Mouse (Mus musculus) testis, postnatal 10 days (tissue): ENCODE measurements around the gene Rab29.

ENCODE experiments used
- DNase-seq: peaks from one replicate; pipeline ENCODE4 v3.0.0; 2021; ENCODE audit warnings: low spot score

Gene Rab29

DNA sequence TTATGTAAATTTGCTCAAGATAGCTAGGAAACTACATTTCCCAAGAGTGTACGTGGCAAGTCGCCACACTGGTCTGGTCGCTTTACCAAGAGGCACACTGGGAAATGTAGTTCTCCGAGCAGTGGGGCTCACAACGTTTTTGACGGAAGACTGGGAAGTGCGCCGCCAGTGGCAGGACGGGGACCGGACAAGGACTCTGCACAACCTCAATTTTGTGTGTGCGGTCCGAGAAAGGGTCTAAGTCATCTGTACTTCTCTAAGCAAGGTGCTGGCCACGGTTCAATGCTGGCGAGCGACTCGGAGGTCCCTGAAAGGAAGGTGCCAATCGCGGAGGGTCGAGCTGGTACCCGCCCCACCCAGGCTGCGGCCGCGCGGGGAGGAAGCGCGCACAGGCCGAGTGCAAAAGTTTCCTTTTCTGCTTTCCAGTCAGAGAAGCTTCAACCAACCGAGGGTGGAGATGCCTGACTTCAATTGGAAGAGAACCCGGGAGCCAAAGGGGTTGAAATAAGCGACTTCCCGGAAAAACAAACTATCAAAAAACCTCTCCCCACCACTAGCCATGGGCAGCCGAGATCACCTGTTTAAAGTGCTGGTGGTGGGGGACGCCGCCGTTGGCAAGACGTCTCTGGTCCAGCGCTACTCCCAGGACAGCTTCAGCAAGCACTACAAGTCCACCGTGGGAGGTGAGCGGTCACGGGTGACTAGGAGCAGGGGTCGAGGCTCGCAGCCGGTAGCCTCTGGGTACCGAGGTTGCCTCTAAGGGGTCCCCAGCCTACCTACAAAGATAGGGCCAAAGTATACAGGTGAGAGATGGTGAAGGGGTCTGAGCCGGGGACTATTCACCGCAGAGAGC is at the start of gene Rab29:
Gene Rab29, plus strand, starts transcription at position 132 of the 853 bp plus-strand sequence.
- DNase-seq, result peak; percentile 95

GRCm38 (mm10) chr1:131820353-131820752 is 46.7 kb upstream of the Rab29 start:
- DNase-seq, result peak; percentile 53

- DNase-seq, result no peak
Measured at GRCm38 (mm10) chr1:131820887-131821328, 46.1 kb upstream of the Rab29 start.

DNA sequence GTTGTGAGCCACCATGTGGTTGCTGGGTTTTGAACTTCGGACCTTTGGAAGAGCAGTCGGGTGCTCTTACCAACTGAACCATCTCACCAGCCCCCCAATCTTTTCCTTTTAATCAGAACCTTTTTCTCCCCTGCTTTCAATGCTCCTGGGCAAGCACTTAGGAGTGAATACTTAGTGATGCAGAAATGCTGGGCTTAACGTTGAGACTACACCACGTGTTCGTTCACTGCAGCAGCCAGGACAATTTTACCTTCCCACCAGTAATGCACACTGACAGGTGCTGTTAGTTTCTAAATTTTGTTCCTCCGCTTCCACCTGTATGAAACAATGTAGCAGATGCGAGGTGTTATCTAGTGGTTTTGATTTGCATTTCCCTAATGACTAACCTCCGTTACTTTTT is 44.7 kb upstream of the Rab29 start:
- no peak for DNase-seq

- no peak for DNase-seq
Measured at GRCm38 (mm10) chr1:131822856-131823492, 44.0 kb upstream of the Rab29 start.

DNA sequence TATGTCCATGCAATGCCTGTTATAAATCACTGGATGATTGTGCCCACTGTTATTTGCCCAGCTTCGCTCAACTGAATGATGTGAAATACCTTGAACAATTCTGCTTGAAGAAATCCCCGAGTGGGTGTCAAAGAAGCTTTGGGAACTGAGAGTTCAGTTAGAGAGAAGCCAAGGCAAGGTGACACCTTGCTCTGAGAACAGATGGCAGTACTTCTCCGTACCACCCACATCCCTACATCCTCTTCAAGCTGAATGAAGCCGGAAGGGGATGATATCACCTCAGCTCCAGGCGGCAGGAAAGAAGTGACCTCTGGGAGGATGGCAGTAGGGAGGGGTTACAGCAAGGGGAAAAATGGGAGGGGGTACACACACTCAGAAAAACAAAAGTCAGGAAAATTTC is 43.5 kb upstream of the Rab29 start:
- no peak for DNase-seq

DNA sequence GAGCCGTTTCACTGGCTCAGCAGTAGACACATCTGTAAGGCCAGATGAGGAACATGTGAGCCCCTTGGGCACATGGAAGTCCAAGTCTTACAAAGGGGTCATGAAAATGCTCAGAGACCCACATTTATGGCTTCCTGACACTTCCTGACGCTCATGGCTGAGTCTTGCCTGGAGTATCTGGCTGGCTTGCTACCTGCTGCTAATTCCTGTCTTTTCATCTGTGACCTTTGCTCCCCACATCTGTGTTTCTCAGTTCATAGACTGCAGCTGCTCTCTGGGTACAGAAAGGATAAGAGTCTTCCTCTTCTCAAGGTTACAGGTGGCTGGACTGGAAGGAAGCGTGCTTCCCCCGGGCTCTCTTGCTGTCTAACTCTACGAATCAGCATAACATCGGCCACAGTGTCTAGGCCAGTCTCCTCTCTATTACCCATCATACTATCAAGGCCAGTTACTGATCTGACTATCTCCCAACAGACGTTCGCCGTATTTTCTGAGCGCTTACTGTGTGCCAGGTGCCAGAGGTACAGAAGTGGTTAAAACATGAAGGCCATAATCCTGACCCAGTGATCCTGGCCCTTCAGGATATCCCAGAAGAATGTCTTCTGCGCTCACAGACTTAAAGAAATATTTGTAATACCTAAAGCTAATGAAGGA is 42.4 kb upstream of the Rab29 start:
- DNase-seq, result no peak

DNA sequence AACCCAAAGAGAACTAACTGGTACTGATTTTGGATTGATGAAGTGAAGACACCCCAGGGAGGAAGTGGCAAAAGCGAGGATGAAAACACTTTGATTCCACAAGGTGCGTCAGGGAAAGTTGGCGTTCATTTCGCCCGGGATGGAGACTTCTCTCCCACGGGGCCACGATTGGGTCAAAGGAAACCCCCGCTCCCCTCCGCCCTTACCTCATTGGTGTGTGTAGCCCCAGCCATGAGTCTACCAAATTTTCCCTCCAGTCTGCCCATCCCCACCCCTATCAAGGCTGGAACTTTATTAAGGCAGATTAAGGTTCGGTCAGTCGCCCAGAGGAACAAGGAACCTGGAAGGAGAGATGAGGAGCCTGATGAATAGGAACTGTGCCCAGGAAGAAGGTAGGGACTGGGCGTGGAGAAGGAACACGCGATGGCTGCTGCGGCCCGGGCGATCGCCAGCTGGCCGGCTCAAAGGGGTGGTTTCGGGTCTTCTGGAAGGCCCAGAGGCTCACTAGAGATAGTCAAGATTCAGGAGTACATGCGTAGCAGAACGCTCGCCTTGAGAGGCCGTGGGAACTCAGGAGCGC is 39.7 kb upstream of the Rab29 start, which contains the start of gene Slc41a1:
Gene Slc41a1, plus strand, starts transcription at position 287 of the 580 bp plus-strand sequence.
- DNase-seq, result peak; percentile 59

- peak; percentile 96 for DNase-seq
Measured at GRCm38 (mm10) chr1:131827787-131828258, 39.2 kb upstream of the Rab29 start.

DNA sequence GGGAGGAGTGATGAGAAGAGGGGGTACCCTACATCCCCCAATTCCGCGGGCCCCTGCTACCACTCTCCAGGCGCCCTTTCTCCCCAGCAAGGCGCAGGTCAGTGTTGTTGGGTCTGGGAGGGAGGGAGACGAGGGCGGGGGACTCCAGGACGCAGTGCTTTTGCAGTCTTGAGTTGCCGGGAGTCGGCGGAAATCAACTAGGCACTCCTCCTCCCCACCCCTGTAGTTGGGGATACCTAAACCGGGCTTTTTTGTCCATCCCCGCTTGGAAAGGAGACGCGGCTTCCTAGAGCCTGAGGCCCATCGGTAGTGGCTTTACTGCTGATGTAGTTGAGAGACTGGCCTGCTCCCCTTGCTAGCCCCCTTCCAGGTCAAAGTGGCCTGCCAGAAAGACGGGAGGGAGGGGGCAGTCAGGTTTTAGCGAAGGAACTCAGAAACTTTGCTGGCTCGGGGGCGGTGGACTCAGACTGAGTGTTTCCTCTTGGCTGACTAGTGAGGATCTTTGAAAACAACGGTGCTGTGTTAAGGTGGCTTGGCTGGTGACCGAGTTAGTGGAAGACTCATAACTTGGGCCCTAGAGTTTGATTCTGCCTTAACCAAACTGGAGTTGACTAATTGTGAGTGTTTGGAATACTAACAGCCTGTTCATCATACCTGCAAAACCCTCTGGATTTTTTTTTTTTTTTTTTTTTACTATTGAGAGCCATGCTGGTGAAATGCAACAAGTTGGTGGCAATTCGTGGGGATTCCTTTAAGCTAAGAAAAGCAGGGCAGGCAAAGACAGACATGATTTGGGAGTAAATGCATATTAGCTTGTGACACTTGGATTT is 38.5 kb upstream of the Rab29 start:
- peak; percentile 60 for DNase-seq

GRCm38 (mm10) chr1:131829279-131829678 is 37.7 kb upstream of the Rab29 start:
- DNase-seq, result no peak

DNA sequence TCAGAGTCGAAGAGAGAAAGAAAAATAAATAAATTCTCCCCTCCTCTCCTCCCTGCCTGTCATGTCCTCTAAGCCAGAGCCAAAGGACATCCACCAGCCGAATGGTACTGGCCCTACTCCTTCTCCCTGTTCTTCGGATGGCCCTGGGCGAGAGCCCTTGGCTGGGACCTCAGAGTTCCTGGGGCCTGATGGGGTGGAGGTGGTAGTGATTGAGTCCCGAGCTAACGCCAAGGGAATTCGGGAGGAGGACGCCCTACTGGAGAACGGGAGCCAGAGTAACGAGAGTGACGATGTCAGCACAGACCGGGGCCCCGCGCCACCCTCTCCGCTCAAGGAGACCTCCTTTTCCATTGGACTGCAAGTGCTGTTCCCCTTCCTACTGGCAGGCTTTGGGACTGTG is 36.5 kb upstream of the Rab29 start:
- DNase-seq, result no peak

- DNase-seq, result no peak
Measured at GRCm38 (mm10) chr1:131830971-131831641, 35.9 kb upstream of the Rab29 start.

DNA sequence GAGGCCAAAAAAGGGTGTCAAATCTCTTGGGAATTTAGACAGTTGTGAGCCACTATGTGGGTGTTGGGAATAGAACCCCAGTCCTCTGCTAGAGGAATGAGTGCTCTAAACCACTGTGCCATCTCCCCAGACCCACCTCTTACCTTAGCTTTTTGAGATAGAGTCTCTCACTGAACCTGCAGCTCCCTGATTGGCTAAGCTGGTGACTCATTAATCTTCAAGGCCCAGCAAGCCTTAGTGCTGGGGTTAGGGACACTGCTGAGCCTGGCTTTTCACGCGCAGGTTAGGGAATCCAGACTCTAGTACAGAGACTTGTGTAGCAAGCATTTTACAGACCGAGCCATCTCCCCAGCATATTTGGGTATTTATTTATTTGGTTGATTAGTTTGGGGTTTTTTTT is 30.0 kb upstream of the Rab29 start:
- no peak for DNase-seq

DNA sequence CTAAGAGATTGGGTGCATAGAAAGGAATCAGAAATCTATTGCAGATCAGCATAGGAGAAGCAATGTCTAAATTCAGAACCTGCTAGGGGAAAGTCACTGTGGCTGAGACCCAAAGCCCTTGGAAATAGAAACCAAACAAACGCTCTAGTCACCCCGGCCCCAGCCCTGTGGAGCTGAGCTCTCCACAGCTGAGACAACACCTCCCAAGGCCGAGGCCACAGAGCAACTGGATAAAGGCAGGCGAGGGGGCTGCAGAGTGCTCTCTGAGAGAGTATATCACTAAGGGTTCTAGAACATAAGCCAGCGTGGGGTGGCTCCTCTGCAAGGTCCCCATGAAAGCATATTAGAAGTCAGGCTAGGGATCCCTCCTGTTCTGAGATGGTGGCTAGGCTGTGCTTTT is 28.5 kb upstream of the Rab29 start:
- no peak for DNase-seq

DNA sequence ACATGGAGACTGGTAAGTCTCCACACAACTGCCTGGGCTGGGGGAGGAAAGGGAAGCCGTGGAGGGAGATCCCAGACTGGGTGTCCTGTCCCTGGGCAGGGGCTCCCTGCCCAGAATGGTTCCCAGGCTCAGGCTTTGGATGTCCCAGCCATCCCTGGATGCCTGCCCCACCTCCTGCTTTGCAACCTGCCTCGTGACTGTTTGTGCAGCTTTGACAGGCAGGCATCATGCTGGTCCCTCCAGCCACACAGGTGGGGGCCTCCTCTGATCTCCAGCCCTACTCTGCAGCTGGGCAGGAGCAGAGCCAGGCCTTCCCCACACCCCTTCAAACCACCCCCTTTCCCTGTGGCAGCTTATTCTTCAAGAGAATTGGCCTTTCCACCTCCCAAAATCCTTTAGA is 27.7 kb upstream of the Rab29 start:
- DNase-seq, result no peak

GRCm38 (mm10) chr1:131842221-131842620 is 24.8 kb upstream of the Rab29 start:
- no peak for DNase-seq

DNA sequence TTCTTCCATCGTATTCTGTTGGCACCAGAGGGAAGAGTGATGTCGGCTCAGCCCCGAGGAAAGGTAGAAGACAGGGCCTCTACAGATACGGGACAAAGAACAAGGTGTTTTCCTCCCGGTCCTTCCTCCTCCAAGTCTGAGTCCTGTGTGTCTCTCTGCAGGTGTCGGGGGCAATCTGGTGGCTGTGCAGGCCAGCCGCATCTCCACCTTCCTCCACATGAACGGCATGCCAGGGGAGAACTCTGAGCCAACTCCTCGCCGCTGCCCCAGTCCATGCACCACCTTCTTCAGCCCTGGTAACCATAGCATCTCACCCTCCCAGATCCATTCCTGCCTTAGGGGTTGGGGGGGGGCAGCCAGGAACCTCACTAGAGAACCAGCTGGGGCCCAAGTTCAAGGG is 23.3 kb upstream of the Rab29 start:
- no peak for DNase-seq

DNA sequence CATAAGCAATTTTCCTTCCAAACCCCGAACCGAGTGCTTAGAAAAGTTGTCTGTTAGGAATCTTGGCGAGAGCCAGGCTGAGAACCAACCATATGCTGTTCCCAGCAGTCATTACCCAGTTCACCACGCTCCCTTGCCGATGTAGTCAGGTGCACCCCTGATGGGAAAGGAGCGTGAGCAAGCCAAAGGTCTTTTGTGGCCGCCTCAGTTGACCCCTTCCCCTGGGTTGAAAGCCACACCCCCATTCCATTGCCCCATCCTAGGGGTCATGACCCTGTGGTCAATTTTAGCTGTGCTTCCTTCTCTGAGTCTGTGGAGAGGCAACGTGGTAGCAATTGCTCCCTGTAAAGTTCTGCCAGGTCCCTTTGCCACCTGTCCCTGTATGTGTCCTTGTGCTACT is 22.1 kb upstream of the Rab29 start:
- no peak for DNase-seq

DNA sequence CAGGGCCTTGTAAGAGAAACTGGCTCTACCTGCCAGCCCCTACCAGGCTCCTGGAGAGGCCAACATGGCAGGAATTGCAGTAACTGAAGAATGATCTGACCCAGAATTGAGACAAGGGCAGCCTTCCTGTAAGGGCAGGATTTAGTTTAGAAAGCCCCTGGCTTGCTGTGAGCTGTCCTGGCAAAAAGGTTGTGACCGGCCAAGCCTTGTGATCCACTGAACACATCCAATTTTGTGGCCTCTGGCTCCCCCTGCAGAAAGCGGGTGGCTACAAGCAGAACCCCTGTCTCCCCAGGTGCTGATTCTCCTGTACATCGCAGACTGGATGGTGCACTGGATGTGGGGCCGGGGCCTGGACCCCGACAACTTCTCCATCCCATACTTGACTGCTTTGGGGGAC is 20.8 kb upstream of the Rab29 start:
- DNase-seq, result peak; percentile 76

DNA sequence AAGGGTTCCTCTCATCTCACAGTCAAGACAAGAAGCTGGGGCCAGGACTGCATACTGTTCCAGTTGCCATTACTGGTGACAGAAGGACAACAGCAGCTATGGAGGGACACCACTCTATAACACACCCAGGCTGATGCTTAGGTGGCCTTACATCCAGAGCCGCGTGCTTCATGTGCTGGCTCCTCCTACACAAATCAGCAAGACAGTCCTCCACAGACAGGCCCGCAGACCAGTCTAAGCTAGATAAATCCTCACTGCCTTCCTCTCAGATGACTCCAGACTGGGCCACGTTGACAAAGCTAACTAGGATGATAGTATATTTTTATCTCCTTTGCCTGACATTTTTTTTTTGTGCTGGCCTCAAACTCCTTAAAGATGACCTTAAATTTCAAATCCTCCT is 5.2 kb upstream of the Rab29 start:
- DNase-seq, result no peak
